Mouse (Mus musculus) testis, adult 2 months (tissue): ENCODE results near the gene Wfikkn2.

ENCODE experiments used
- CTCF ChIP-seq: fragments of 200-500 bp; IDR thresholded peaks from 2 replicates; pipeline ENCODE4 v1.5.1; 2012; ENCODE audit warnings: low read depth, mild to moderate bottlenecking, inconsistent platforms, low read length, moderate library complexity; ENCODE audit not compliant: control insufficient read depth, insufficient read depth, insufficient replicate concordance
- POLR2A ChIP-seq: fragments of 200-500 bp; IDR thresholded peaks from 2 replicates; pipeline ENCODE4 v1.6.1; 2012; ENCODE audit warnings: low read depth, mild to moderate bottlenecking, inconsistent platforms, low read length, moderate library complexity; ENCODE audit not compliant: control insufficient read depth

DNA sequence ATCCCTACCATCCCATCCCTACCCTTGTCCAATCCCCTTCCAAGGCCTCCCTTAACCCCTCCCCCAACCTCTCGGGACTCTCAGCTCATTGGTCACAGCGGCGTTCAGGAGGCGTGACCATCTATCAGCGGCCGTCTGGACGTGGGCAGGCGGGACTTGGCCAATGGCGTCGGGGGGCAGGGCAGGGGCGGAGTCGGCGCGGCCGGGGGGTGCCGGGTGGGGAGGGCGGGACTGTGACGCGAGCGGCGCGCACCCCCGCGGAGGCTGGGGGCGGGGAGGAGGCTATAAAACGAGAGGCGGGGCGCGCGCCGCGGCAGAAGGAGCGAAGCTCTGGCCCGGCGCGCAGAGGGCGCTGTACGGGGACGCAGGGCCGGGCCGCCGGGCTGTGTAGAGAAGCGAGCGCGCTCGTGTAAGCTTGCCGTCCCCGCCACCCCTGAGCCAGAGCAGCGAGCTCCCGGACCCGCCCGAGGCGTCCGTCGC lies 34.6 kb downstream of the Wfikkn2 start, which contains the start of gene Tob1:
- TF ChIP-seq POLR2A (peak; percentile 100), CTCF (no peak)
